Mouse (Mus musculus) cerebellum, adult 2 months (tissue): ENCODE results near the gene S100a7a.

Source experiments
- CTCF ChIP-seq: fragments of 200-500 bp; IDR thresholded peaks from 2 replicates; pipeline ENCODE4 v1.5.1; 2011; ENCODE audit warnings: low read depth, mild to moderate bottlenecking, control low read depth, low read length, moderate library complexity, borderline replicate concordance; ENCODE audit not compliant: insufficient read depth
- POLR2A ChIP-seq: fragments of 200-500 bp; IDR thresholded peaks from 2 replicates; pipeline ENCODE4 v1.6.1; 2011; ENCODE audit warnings: low read length, control low read depth, borderline replicate concordance; ENCODE audit not compliant: insufficient read depth

DNA sequence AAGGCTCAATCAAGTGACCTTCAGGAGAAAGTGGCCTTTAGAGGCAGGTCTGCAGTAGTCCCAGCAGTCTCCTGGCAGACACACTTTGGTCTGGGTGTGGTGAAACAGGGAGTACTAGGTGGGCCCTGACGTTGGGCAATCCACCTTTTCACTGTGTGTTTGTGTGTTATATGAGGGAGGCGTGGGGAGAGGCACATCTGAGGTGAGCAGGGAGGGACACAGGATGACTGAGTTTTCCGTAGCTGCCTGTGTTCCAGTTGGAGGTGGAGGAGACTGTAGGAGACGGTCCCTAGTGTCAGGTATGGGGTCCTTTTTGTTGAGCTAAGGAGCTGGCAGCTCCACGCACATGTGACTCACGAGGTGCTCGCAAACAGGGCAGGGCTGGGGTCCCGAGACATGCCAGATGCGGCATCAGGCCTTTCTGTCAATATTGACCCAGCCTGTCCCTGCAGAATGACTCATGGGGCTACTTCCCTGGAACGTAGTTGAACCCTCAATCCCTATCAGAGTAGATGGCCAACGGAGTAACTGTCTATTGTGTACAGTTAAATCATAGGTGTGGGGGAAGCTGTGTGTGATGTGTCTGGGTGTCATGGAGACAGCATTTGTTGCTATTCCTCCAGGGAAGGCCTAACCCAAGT lies 39.1 kb upstream of the S100a7a start:
- no peak for TF ChIP-seq CTCF
- TF ChIP-seq POLR2A: no peak
